Mouse (Mus musculus): ENCODE measurements around the gene Eif3k. TPM values are rescaled to one million over a fixed set of nuclear protein-coding genes. Genes with fewer than 3 reads are reported as not detected.

Gene Eif3k
- polyA plus RNA-seq, 1 experiment from 2014 or later = 282 TPM

DNA sequence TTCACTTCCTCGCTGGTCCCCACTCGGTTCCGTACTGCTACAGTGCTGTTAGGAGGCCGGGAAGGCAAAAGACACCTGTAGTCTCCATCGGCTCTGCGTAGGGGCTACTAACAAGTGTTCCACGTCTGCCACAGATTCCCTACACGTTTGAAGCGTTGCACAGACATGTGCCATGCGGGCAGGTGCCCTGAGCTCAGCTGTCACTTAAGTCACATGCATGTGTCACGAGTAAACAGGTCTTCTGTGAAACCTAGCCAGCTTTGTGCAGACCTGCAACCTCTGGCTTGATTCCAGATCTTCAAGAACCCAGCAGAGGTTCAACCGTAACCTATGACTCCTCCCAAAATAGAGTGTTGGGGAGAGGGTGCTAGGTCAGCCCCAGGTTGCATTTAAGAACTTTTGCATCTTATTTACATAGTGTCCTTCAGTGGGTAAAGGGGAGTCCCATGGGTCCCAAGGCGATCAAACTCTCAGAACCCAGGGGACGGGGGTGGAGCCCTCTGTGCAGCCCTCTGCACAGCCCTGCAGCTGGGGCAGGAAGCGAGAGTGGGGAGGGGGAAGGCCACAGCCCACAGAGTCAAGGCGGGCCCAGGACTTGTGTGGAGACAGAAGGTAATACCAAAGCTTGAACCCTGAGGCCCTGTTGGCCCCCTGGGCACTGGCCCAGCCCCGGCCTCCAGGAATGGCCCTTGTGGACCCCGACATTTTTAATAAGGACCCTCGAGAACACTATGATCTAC, 780 bp upstream of the Eif3k start:
- no peaks in the 10 kb centered on the region for H3K27me3 ChIP-seq (replicated peaks; ENCODE audit: control insufficient read depth, insufficient read depth, low read length)

GRCm38 (mm10) chr7:28977556-28977955, 4.1 kb downstream of the Eif3k start:
- Histone ChIP-seq H3K9ac (ENCODE audit: low read depth, low read length) (no peak overlapping the region), H3K4me2 (replicated peaks; ENCODE audit: low read depth) (no peak overlapping the region), H3K27me3 (replicated peaks; ENCODE audit: control insufficient read depth, insufficient read depth, low read length) (no peaks in the 10 kb centered on the region), H3K36me3 (ENCODE audit: control insufficient read depth, insufficient read depth) (peaks cover 53% of the 10 kb centered on the region), H3K27ac (ENCODE audit: low read depth, low read length) (no peak overlapping the region; the same call in 1 of the 2 replicates), H3K9me3 (ENCODE audit: control insufficient read depth) (no peaks in the 10 kb centered on the region), H3K4me3 (ENCODE audit: low read depth, low read length) (no peak overlapping the region), H3K4me1 (replicated peaks; ENCODE audit: control insufficient read depth, insufficient read depth, low read length) (peaks cover 2% of the 10 kb centered on the region; the same call in 1 of the 2 replicates)
- 66% methylated on average over 9 of the region's 9 CpGs for WGBS
- no peak for ATAC-seq
- TF ChIP-seq CTCF (IDR thresholded peaks at IDR 0.05; ENCODE audit: low read depth) = no peak

More for the DNA sequence above, 780 bp upstream of the Eif3k start:
- H3K27ac ChIP-seq (ENCODE audit: low read depth, low read length) = peak overlapping the region; percentile 72; the same call in 1 of the 2 replicates
- peak; percentile 29 for ATAC-seq
- TF ChIP-seq CTCF (IDR thresholded peaks at IDR 0.05; ENCODE audit: low read depth) = no peak
- 13% methylated on average over 19 of the region's 19 CpGs for WGBS
- peaks cover 5% of the 10 kb centered on the region; the same call in 1 of the 2 replicates for H3K4me1 ChIP-seq (replicated peaks; ENCODE audit: control insufficient read depth, insufficient read depth, low read length)
- peak overlapping the region; percentile 57; the same call in 1 of the 2 replicates for H3K9ac ChIP-seq (ENCODE audit: low read depth, low read length)
- H3K4me3 ChIP-seq (ENCODE audit: low read depth, low read length) = peak overlapping the region; percentile 71
- no peaks in the 10 kb centered on the region for H3K9me3 ChIP-seq (ENCODE audit: control insufficient read depth)
- peak overlapping the region; percentile 85 for H3K4me2 ChIP-seq (replicated peaks; ENCODE audit: low read depth)
- H3K36me3 ChIP-seq (ENCODE audit: control insufficient read depth, insufficient read depth) = peaks cover 21% of the 10 kb centered on the region

GRCm38 (mm10) chr7:28973025-28973424, 8.6 kb downstream of the Eif3k start:
- Histone ChIP-seq H3K4me1 (replicated peaks; ENCODE audit: control insufficient read depth, insufficient read depth, low read length) (0 out of 2 replicates have a peak, but pooled peaks cover 6% of the 10 kb centered on the region), H3K4me2 (replicated peaks; ENCODE audit: low read depth) (no peak overlapping the region), H3K36me3 (ENCODE audit: control insufficient read depth, insufficient read depth) (peaks cover 44% of the 10 kb centered on the region), H3K27me3 (replicated peaks; ENCODE audit: control insufficient read depth, insufficient read depth, low read length) (no peaks in the 10 kb centered on the region), H3K4me3 (ENCODE audit: low read depth, low read length) (no peak overlapping the region), H3K9me3 (ENCODE audit: control insufficient read depth) (no peaks in the 10 kb centered on the region), H3K9ac (ENCODE audit: low read depth, low read length) (no peak overlapping the region), H3K27ac (ENCODE audit: low read depth, low read length) (no peak overlapping the region)
- no peak for ATAC-seq
- TF ChIP-seq CTCF (IDR thresholded peaks at IDR 0.05; ENCODE audit: low read depth) = peak; percentile 57
- WGBS = 81% methylated on average over 8 of the region's 8 CpGs

- 71% methylated on average over 8 of the region's 8 CpGs for WGBS
- peak; percentile 82 for TF ChIP-seq CTCF (IDR thresholded peaks at IDR 0.05; ENCODE audit: low read depth)
- H3K36me3 ChIP-seq (ENCODE audit: control insufficient read depth, insufficient read depth) = peaks cover 39% of the 10 kb centered on the region
Measured at GRCm38 (mm10) chr7:28972542-28972985, 9.1 kb downstream of the Eif3k start.

GRCm38 (mm10) chr7:28971770-28972269, 9.8 kb downstream of the Eif3k start:
- TF ChIP-seq CTCF (IDR thresholded peaks at IDR 0.05; ENCODE audit: low read depth) = no peak
- 50% methylated on average over 6 of the region's 6 CpGs for WGBS
- Histone ChIP-seq H3K27ac (ENCODE audit: low read depth, low read length) (peak overlapping the region; percentile 95), H3K27me3 (replicated peaks; ENCODE audit: control insufficient read depth, insufficient read depth, low read length) (no peaks in the 10 kb centered on the region), H3K4me2 (replicated peaks; ENCODE audit: low read depth) (no peak overlapping the region), H3K36me3 (ENCODE audit: control insufficient read depth, insufficient read depth) (peaks cover 32% of the 10 kb centered on the region), H3K4me3 (ENCODE audit: low read depth, low read length) (no peak overlapping the region), H3K9ac (ENCODE audit: low read depth, low read length) (0 out of 2 replicates have a peak overlapping the region, but pooled peaks have one; percentile 17), H3K9me3 (ENCODE audit: control insufficient read depth) (no peaks in the 10 kb centered on the region), H3K4me1 (replicated peaks; ENCODE audit: control insufficient read depth, insufficient read depth, low read length) (0 out of 2 replicates have a peak, but pooled peaks cover 6% of the 10 kb centered on the region)
- no peak for ATAC-seq

More at GRCm38 (mm10) chr7:28972542-28972985, 9.1 kb downstream of the Eif3k start:
- H3K9ac ChIP-seq (ENCODE audit: low read depth, low read length) = no peak overlapping the region
- 0 out of 2 replicates have a peak, but pooled peaks cover 6% of the 10 kb centered on the region for H3K4me1 ChIP-seq (replicated peaks; ENCODE audit: control insufficient read depth, insufficient read depth, low read length)
- no peak overlapping the region for H3K4me3 ChIP-seq (ENCODE audit: low read depth, low read length)
- H3K4me2 ChIP-seq (replicated peaks; ENCODE audit: low read depth) = no peak overlapping the region
- no peaks in the 10 kb centered on the region for H3K27me3 ChIP-seq (replicated peaks; ENCODE audit: control insufficient read depth, insufficient read depth, low read length)
- no peaks in the 10 kb centered on the region for H3K9me3 ChIP-seq (ENCODE audit: control insufficient read depth)
- ATAC-seq = no peak
- H3K27ac ChIP-seq (ENCODE audit: low read depth, low read length) = peak overlapping the region; percentile 95

DNA sequence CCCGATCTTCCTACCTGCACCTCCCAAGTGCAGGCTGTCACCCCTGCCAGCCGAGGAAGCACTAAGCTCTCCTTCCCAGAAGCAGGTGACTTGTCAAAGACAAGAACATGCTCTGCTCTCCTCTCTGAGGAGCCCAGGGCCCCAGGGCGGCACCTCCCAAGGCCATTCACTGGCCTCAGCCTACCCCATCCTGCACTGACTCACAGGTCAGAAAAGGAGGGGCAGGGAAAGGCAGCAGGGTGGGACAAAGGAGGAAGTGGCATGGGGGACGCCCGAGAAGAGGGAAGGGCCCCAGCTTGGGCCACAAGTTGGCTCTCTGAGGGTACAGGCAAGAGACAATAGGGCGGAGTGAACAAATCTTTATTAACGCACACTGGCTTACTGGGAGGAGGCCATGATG, 10.6 kb downstream of the Eif3k start:
- H3K4me2 ChIP-seq (replicated peaks; ENCODE audit: low read depth) = peak overlapping the region; percentile 52
- H3K36me3 ChIP-seq (ENCODE audit: control insufficient read depth, insufficient read depth) = peaks cover 25% of the 10 kb centered on the region; the same call in 1 of the 2 replicates
- 41% methylated on average over 7 of the region's 7 CpGs for WGBS
- no peak for TF ChIP-seq CTCF (IDR thresholded peaks at IDR 0.05; ENCODE audit: low read depth)
- ATAC-seq = peak; percentile 53
- H3K27ac ChIP-seq (ENCODE audit: low read depth, low read length) = peak overlapping the region; percentile 95
- no peak overlapping the region for H3K4me3 ChIP-seq (ENCODE audit: low read depth, low read length)
- H3K27me3 ChIP-seq (replicated peaks; ENCODE audit: control insufficient read depth, insufficient read depth, low read length) = no peaks in the 10 kb centered on the region
- H3K9me3 ChIP-seq (ENCODE audit: control insufficient read depth) = no peaks in the 10 kb centered on the region
- H3K9ac ChIP-seq (ENCODE audit: low read depth, low read length) = peak overlapping the region; percentile 40
- H3K4me1 ChIP-seq (replicated peaks; ENCODE audit: control insufficient read depth, insufficient read depth, low read length) = 0 out of 2 replicates have a peak, but pooled peaks cover 6% of the 10 kb centered on the region

All from intestine, postnatal 0 days (tissue).